Mouse (Mus musculus) inflammation-experienced regulatory T-cells, adult 6 months (primary cell): Measurements from ENCODE around the gene Hnrnpl. TPM values are rescaled to one million over a fixed set of nuclear protein-coding genes. Genes with fewer than 3 reads are reported as not detected.

Experiments
- ATAC-seq: one replicate; pipeline ENCODE4 v1.8.0; 2017
- polyA plus RNA-seq, 3 experiments: library from polyadenylated mRNA; unstranded; fragments of 100-300 nt; shearing (Covaris generic); gene quantifications; one replicate each; pipeline ENCODE4 v1.2.1; 2017

Gene Hnrnpl
- polyA plus RNA-seq, 3 experiments from 2014 or later, result 171 to 386 (median 383) TPM

DNA sequence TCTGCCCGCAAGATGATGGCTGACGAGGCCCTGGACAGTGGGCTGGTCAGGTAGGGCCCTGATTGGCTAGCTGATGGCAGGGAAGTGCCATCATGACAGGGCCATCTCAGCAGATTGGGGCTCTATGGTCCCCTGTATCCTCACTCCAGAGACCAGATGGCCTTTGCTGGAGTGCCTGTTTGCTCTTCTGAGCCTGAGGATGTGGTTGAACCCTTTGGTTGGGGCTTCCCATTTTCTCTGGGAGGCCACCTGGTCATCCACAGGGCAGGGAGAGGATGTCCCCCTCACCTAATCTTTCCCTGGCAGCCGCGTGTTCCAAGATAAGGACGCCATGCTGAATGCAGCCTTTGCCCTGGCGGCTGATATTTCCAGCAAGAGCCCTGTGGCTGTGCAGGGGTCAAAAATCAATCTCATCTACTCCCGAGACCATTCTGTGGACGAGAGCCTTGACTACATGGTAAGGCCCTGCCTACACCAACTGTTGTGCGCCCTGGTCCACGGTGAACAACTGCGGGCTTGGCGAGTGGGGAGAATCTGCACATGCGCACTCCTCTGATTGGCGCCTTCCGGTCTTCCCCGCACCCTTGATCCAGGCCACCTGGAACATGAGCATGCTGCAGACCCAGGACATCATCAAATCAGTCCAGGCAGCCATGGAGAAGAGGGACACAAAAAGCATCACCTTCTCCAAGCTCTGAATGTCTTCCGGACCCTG, 23.2 kb downstream of the Hnrnpl start:
- no peak for ATAC-seq

DNA sequence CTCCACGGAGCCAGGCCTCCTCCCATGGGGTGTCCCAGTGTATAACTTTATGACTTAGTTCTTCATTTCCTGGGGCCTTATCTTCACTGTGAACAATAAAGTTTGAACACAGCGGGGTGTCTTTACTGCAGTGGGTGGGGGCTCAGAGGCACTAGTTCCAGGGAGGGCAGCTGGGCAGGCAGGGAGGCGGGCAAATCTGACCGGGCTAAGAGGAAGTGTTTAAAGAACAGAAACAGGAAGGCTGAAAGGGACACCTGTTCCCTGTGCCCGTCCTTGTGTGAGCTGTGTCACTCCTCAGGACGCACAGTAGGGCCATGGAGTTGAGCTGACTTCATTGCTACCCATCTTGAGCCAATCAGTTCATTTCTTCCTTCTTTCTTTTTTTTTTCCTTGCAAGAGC, 23.8 kb downstream of the Hnrnpl start:
- ATAC-seq, result no peak

DNA sequence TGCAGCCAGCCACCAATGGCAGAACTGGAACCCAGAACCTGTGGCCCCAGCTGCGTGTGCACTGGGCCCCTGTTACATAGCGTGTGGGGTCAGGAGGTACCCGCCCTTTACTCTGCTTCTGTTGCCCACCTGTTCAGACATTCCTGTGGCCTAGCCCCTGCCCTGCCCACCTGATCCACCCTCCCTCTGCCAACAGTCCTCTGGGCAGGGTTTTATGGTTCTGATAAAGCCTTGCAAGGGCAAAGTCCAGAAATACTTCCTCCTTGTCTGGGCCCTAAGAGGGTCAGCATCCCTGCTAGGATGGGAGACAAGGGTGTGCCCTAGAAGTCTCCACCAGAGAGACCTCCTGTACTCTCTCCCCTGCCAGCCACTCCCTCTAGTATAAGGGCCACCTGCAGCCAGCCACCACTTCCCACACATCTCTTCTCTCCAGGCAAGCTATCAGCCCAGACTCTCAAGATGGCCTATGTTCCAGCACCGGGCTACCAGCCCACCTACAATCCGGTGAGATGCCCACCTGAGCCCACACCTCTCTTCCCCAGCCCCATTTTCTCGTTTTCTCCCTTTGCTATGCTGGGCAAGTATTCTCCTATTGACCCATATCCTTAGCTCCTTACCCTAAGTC, 25.5 kb downstream of the Hnrnpl start, which contains the start of gene Lgals4:
TSS of gene Lgals4 (plus strand) at position 132 of the 625 bp plus-strand sequence.
- no peak for ATAC-seq

DNA sequence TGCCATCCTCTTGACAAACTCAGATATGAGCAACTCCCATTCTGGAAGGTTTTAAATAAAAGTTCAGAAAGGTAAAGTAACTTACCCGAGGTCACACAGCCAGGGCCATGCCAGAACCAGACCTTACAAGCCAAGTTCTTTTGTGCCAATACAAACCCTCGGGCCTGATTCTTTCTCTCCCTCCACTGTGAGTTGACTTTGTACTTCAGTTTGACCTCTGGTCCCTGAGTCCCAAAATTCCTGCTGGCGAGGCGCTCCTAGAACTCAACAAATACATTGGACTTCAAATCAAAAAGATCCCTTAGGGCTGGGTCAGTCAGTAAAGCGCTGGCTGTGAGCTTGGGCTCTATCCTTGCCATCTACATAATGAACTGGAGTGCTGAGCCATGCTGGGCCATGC, 28.6 kb downstream of the Hnrnpl start:
- no peak for ATAC-seq

DNA sequence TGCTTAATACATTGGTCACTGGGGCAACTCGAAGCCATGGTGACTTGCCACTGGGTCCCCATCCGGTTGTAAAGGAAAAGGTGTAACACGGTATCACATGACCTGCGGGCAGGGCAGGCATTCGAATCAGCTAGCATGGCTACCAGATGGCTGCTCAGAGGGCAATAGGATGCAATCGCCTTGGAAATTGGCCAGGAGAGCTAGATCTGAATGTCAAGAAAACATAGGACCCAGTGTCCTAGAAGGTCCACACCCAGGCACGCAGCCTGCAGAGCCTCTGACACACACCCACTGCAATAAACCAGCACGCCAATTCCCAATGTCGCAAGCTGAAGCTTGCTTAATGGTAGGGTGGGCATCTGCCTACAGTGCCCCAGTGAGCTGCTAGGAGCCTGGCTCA, 30.0 kb downstream of the Hnrnpl start:
- no peak for ATAC-seq

DNA sequence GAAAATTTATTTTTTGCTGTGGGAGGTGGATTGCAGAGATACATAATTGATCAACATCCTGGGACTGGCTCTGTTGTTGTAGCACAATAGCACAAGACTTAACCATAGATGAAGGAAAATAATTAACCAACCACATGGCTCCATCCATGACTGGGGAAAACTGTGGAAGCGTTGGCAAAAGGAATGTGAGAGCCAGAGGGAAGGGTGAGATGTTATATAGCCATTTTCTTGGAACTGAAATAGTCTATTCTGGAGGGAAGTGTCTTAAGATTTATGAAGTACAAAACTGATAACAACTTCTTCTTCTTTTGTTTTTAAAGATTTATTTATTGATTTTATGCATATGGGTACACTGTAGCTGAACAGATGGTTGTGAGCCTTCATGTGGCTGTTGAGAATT, 38.9 kb downstream of the Hnrnpl start:
- no peak for ATAC-seq

DNA sequence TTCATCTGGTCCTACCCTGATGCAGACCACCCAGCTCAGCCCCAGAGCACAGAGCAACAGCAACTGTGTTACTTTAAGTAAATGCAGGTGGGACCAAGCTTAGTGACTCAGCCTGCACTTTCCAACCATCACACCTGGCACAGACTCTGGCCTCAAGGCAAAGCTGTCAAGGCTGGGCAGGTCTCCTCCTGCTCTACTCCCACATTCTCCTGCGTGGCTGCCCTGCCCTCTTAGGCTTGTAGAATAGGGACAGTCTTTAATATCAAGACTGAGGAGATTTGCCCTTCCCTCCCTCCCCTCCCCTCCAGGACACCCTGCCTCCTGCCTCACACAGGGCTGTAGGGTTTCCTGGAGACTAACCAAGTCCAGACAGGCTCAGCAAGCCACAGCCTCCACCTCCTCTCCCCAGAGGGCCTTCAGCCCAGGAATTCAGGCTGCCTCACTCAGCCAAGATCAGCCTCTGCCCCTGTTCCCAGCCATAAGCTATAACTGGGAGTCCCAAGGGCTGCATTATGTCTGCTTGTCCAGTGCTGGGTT, 41.4 kb downstream of the Hnrnpl start:
- ATAC-seq, result no peak

DNA sequence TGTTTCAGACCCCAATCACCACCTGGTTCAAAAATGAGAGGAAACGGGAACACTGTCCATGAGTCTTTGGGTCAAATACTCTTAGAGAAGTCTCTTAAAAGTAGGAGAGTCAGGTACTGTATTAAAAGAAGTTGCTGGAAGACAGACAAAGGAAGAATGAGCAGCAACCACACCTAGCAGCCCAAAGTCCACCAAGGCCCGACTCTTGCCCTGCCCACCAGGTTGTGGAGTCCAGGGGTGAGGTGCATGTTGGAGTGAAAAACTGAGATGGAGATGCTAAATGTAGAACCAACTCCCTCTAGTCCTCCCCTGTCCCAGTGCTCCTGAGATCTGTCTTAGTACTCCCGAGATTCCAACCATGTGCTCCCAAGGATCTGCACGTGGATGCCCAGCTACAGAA, 42.3 kb downstream of the Hnrnpl start:
- no peak for ATAC-seq

DNA sequence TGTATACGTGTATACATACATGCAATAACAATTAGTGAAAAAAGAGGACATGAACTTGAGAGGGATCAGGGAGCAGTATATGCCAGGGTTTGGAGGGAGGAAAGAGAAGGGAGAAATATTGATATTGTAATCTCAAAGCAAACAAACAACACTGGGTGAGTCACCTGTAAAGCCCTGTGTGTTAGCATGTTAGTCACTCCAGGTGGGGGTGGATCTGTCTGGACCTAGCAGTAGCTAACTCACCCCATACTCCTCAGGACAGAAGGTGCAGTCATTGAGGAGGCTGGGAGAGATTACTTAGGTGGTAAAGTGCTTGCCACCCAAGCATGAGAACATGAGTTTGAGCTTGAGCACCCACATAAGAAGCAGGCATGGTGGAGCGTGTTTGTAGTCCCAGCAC, 51.6 kb downstream of the Hnrnpl start:
- no peak for ATAC-seq

DNA sequence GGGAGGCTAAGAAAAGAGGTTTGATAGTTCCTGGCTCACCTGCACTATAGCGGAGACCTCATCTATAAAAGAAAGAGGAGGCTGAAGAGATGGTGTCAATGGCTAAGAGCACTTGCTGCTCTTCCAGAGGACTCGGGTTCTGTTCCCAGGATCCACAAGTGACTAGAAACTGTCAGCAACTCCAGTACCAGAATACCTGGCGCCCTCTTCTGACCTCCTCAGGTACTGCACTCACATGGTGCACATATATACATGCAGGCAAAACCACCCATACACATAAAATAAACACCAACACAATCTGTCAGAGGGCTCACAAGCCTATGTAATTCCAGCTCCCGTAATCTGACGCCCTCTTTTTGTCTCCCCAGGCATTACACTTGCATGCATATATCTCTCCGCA, 52.6 kb downstream of the Hnrnpl start:
- no peak for ATAC-seq

DNA sequence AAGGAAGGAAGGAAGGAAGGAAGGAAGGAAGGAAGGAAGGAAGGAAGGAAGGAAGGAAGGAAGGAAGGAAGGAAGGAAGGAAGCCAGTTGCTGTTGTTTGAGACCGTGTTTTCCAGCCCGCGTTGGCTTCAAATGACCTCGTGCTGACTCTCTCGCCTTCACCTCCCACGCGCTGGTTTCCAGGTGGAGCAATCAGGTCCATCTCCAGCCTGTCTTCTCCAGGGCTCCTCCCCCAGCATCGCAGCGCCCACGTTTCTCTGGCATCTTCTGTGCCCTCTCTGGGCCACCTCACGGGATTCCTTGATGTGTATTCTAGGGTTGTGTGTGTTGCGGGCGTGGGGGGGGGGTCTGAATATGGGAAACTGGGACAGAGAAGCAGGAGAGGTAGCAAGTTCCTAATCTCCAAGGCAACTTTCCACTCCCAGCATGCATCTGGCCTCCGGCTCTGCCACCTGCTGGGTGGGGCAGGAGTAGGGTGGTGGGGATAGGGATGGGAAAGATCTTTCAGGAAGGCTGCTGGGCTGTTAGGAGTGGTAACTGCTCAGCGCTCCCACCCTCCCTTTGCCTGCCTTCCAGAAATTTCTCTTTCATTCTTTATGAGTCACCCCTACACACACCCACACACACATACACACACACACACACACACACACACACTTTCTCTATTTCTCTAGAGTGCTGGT, 54.6 kb downstream of the Hnrnpl start:
- ATAC-seq, result no peak

DNA sequence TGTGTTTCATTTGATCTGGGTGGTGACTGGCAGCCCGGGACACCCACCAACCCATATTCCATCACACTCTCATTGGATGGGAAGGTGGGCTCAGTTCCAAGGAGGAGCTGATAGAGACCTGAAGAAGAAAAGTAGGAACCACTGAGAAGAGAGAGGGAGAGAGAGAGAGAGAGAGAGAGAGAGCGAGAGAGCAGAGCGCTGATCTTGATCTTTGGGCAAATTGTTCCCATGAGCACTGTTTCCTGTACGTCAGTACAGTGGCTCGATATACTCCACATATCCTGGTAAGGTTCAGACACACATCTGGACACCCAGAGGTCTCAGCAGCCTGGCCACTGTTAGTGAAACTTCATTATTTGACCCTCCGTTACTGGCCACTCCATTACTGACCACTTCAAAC, 55.2 kb downstream of the Hnrnpl start, which contains the start of gene Lgals7:
TSS of gene Lgals7 (plus strand) at position 314 of the 400 bp plus-strand sequence.
- ATAC-seq, result no peak

DNA sequence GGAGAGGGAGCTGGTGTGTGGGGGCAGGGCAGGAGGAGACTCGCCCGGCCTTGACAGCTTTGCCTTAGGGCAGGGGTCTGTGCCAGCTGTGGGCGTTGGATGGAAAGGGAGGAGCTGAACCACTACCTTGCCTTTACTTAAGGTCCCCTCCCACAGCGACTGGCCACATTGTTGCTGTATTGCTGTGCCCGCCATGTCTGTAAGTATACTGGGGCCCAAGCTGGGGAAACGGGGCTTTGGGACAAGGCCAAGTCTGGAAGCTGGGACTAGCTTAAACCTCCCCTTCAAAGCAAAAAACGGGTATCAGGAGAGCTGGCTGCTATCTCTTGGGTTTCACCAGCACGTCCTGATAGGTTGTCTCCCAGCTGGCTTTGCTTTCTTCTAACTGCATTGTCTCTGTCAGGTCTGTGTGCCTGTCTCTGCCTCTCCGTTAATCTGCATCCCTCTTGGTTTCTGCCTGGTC, 56.0 kb downstream of the Hnrnpl start:
- no peak for ATAC-seq

DNA sequence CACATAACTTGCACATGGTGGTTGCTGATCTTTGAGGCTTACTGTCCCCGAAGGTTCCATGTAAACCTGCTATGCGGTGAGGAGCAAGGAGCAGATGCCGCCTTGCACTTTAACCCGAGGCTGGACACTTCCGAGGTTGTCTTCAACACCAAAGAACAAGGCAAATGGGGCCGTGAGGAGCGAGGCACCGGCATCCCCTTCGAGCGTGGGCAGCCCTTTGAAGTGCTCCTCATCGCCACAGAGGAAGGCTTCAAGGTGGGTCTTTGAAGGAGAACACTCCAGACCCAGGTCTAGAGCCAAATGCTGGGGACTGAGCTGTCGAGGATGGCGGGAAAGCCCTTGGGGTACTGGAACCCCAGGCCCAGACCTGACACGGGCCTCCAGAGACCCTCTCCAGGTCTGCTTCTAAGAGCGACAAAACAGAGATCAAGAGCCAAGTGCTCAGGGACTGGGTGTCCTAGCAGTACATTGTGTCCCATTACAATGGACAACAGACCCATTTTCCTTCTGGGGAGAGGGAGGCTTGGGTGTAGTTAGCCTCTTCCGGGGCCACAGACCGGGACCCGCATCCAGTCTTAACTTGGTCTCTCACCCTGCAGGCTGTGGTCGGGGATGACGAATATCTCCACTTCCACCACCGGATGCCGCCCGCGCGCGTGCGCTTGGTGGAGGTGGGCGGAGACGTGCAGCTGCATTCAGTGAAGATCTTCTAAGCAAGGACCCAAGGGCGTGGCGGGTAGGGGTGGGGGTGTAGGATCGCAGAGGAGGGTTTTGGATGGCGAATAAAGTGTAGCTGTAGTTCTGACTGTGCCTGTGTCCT, 57.4 kb downstream of the Hnrnpl start:
- ATAC-seq, result peak; percentile 94

DNA sequence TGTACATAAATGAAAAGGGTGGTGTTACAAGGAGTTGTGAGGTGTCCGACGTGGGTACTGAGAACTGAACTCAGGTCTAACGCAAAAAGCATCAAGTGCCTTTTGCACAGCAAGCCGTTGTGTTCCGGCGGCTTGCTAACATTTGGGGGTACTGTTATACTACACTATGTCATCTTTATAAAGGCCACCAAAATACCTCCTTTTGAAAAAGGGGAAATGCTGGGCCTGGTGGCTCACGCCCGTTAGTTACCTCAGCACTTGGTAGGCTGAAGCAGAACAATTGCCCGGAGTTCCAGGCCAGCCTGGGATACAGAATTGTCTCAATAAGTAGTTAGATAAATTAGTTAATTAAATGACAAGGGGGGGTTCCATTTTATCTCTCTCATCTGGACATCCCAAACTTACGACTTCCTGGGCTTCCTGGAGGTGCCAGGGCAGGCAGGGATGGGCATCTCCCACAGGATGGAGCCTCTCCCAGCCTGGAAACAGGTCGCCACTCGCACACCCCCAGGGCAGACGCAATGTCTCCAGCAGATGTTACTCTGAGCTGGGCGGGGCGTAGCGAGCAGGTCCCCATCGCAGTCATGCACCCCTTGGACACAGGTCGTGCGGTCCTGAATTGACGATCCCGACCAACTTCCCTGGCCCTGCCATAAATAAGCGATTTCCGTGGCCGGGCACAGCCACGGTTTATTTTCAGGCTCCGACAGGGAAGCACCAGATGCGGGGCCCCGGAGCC, 58.6 kb downstream of the Hnrnpl start:
- no peak for ATAC-seq

DNA sequence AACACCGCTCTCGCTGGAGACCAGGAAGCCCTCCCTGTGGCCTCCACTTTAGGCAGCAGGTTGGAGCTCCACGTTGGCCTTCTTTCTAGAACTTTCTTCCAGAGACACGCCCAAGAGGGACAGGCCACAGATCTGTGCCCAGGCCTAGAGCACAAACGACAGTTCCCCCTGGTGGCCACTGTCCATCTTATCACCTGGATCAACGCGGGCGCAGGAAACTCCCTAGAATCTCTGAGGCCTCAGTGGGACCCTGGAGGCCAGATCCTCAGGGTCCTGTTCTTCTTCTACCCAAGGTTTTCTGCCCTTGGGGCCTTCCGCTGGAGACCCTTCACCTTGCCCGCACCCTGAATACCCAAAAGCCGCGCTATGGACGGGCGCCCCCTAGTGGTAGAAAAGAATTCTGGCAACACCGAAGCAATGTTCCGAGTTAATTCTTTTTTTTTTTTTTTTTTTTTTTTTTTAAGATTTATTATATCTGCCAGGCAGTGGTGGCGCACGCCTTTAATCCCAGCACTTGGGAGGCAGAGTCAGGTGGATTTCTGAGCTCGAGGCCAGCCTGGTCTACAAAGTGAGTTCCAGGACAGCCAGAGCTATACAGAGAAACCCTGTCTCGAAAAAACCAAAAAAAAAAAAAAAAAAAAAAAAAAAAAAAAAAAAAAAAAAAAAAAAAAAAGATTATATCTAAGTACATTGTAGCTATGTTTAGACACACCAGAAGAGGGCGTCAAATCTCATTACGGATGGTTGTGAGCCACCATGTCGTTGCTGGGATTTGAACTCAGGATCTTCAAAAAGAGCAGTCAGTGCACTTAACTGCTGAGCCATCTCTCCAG, 59.4 kb downstream of the Hnrnpl start:
- peak; percentile 33 for ATAC-seq

DNA sequence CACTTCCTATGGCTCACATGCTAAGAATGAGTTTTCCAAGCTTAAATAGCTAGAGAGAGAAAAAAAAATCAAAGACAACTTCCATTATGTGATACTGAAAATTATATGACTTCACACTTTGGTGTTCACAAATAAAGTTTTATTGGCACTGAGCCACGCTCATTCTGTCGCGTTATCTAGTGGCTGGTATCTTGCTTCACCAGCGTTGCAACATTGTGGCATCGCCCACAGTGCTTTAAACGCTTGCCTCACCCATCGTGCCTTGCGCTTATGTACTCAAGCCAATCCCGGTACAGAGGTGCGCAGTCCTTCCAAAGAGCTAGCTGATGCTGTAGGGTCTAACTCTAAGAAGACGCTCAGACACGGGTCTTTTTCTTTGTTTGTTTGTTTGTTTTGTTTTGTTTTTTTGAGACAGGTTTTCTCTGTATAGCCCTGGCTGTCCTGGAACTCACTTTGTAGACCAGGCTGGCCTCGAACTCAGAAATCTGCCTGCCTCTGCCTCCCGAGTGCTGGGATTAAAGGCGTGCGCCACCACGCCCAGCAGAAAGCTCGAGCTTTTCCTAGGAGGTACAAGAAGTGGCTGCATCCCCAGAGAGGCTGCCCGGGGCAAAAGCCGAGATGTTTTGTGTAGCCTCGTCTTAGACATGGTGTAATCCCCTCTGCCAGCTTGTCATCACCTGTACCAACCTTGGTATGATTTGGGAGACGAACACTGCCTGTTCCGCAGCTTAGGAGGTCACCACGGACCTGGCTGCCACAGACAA, 62.7 kb downstream of the Hnrnpl start:
- ATAC-seq, result no peak
